Mouse (Mus musculus): ENCODE data around the gene Hist1h2bj. TPM values are rescaled to one million over a fixed set of nuclear protein-coding genes. Genes with fewer than 3 reads are reported as not detected.

Gene Hist1h2bj
- polyA plus RNA-seq, 1 experiment from 2014 or later: 4.1 TPM

Small RNA genes within 50 kb of the gene (microRNA-seq; reads per million reads assigned to microRNA genes)
- gene Gm26300 (not detected), gene Gm44390 (not detected), gene Gm44486 (not detected)

Other genes with a start within 250 kb of the Hist1h2bj start
- 4.2 and 4.5 TPM in 2 replicates for gene Hist1h2bq, start 233.0 kb upstream of the Hist1h2bj start, polyA plus RNA-seq (2014; fragmentation: Nextera tagmentation; extraction: Ambion mirVana)
- not detected in 2 replicates for gene Hist1h2ao, start 232.7 kb upstream of the Hist1h2bj start, polyA plus RNA-seq (2014; fragmentation: Nextera tagmentation; extraction: Ambion mirVana)
- gene Hist1h4m, start 231.5 kb upstream of the Hist1h2bj start, polyA plus RNA-seq (2014; fragmentation: Nextera tagmentation; extraction: Ambion mirVana): not detected in 2 replicates
- 5.7 and 9.6 TPM in 2 replicates for gene Hist1h4n, start 211.0 kb upstream of the Hist1h2bj start, polyA plus RNA-seq (2014; fragmentation: Nextera tagmentation; extraction: Ambion mirVana)
- 613 and 855 TPM in 2 replicates for gene Hist1h2ap, start 209.7 kb upstream of the Hist1h2bj start, polyA plus RNA-seq (2014; fragmentation: Nextera tagmentation; extraction: Ambion mirVana)
- 4.0 and 4.1 TPM in 2 replicates for gene Hist1h2br, start 209.5 kb upstream of the Hist1h2bj start, polyA plus RNA-seq (2014; fragmentation: Nextera tagmentation; extraction: Ambion mirVana)
- gene Zfp184, start 98.1 kb upstream of the Hist1h2bj start, polyA plus RNA-seq (2014; fragmentation: Nextera tagmentation; extraction: Ambion mirVana): 16.8 and 18.2 TPM in 2 replicates
- not detected in 2 replicates for gene Pom121l2, start 62.0 kb upstream of the Hist1h2bj start, polyA plus RNA-seq (2014; fragmentation: Nextera tagmentation; extraction: Ambion mirVana)
- not detected in 2 replicates for gene Prss16, start 33.5 kb upstream of the Hist1h2bj start, polyA plus RNA-seq (2014; fragmentation: Nextera tagmentation; extraction: Ambion mirVana)
- gene Hist1h2ah, start 7.6 kb upstream of the Hist1h2bj start, polyA plus RNA-seq (2014; fragmentation: Nextera tagmentation; extraction: Ambion mirVana): not detected in 2 replicates
- gene Hist1h2bk, start 7.3 kb upstream of the Hist1h2bj start, polyA plus RNA-seq (2014; fragmentation: Nextera tagmentation; extraction: Ambion mirVana): 0.86 and 1.1 TPM in 2 replicates
- 6.6 and 6.8 TPM in 2 replicates for gene Hist1h4i, start 1.9 kb upstream of the Hist1h2bj start, polyA plus RNA-seq (2014; fragmentation: Nextera tagmentation; extraction: Ambion mirVana)
- gene Hist1h2ag, start 270 bp upstream of the Hist1h2bj start, polyA plus RNA-seq (2014; fragmentation: Nextera tagmentation; extraction: Ambion mirVana): 9.4 and 11.7 TPM in 2 replicates
- gene Vmn1r188, start 41.2 kb downstream of the Hist1h2bj start, polyA plus RNA-seq (2014; fragmentation: Nextera tagmentation; extraction: Ambion mirVana): not detected in 2 replicates
- gene Vmn1r189, start 62.6 kb downstream of the Hist1h2bj start, polyA plus RNA-seq (2014; fragmentation: Nextera tagmentation; extraction: Ambion mirVana): not detected in 2 replicates
- gene Vmn1r191, start 140.8 kb downstream of the Hist1h2bj start, polyA plus RNA-seq (2014; fragmentation: Nextera tagmentation; extraction: Ambion mirVana): not detected in 2 replicates
- not detected in 2 replicates for gene Vmn1r192, start 147.9 kb downstream of the Hist1h2bj start, polyA plus RNA-seq (2014; fragmentation: Nextera tagmentation; extraction: Ambion mirVana)
- gene Vmn1r193, start 179.9 kb downstream of the Hist1h2bj start, polyA plus RNA-seq (2014; fragmentation: Nextera tagmentation; extraction: Ambion mirVana): not detected in 2 replicates
- not detected in 2 replicates for gene Vmn1r194, start 201.0 kb downstream of the Hist1h2bj start, polyA plus RNA-seq (2014; fragmentation: Nextera tagmentation; extraction: Ambion mirVana)
- gene Vmn1r195, start 227.3 kb downstream of the Hist1h2bj start, polyA plus RNA-seq (2014; fragmentation: Nextera tagmentation; extraction: Ambion mirVana): not detected in 2 replicates
- gene Vmn1r196, start 246.7 kb downstream of the Hist1h2bj start, polyA plus RNA-seq (2014; fragmentation: Nextera tagmentation; extraction: Ambion mirVana): not detected in 2 replicates